Mouse (Mus musculus) myocyte (in vitro differentiated cells): ENCODE results near the gene Fgr.

Source experiments
- POLR2A ChIP-seq: IDR thresholded peaks from one replicate; pipeline ENCODE4 v1.6.1; 2011; ENCODE audit warnings: low read depth, mild to moderate bottlenecking, control low read depth, moderate library complexity; ENCODE audit not compliant: insufficient read length
- POLR2AphosphoS2 ChIP-seq: IDR thresholded peaks from one replicate; pipeline ENCODE4 v1.6.1; 2011; ENCODE audit warnings: low read depth, control low read depth; ENCODE audit not compliant: insufficient read length
- SRF ChIP-seq: IDR thresholded peaks from one replicate; pipeline ENCODE4 v1.6.1; 2011; ENCODE audit warnings: low read depth; ENCODE audit not compliant: control insufficient read depth, insufficient read length

DNA sequence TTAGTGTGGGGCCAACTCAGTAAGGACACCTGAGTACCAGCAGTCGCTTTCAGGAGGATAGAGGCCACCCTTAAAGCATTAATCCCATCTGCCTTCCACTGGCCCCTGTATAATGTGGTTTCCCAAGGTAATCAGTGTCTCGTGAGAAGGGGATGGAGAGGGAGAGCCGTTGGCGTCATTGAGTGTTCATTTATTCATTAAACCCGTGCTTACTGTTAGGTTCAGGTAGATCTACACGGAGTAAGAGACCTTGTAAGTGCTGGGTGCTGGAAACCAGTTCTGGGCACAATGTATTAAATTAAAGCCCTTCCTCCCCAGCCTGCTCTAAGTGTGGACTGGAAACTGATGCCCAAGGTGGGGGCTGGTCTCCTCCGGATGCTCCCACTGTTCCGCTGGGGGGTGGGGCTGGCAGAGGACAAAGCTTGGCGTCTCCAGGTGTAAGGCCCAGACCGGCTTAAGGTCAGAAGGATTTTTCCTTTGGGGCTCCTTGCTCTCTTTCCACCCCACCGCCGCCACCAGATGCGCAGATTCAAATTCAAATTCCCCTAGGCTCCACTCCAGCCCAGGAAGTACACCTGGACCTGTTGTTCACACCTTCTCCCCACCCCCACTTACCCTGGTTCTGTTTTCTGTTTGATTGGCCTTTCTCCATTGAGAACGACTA is 66.5 kb downstream of the Fgr start:
- TF ChIP-seq POLR2A, result no peak
- no peak for TF ChIP-seq POLR2AphosphoS2
- TF ChIP-seq SRF, result no peak
